Mouse (Mus musculus) limb, embryonic 13.5 days (tissue): ENCODE measurements at regions not wholly inside any gene's neighbourhood (a gene's known extent, or its start where the extent isn't known, plus 50 kb on each side); places are given as distances from the start of the nearest gene placed in this dataset.

Source experiments
- ATAC-seq: fragments of 200-750 bp; cut with Nextera tagmentation; 2 replicates; pipeline ENCODE4 v1.8.0; 2017; ENCODE audit warnings: low read depth, moderate number of reproducible peaks, moderate TSS enrichment; ENCODE audit not compliant: low FRiP score
- H3K27ac ChIP-seq: fragments of 300-500 bp; sonication (generic); 2 replicates; pipeline ENCODE4 v1.5.1; 2015; ENCODE audit warnings: inconsistent platforms, mild to moderate bottlenecking, moderate library complexity
- H3K27me3 ChIP-seq: fragments of 300-500 bp; sonication (generic); 2 replicates; pipeline ENCODE4 v1.6.1; 2015; ENCODE audit warnings: mild to moderate bottlenecking, inconsistent platforms
- H3K36me3 ChIP-seq: fragments of 300-500 bp; sonication (generic); 2 replicates; pipeline ENCODE4 v1.6.1; 2015; ENCODE audit warnings: inconsistent platforms, mild to moderate bottlenecking, moderate library complexity
- H3K4me1 ChIP-seq: fragments of 300-500 bp; sonication (generic); 2 replicates; pipeline ENCODE4 v1.6.1; 2015; ENCODE audit warnings: inconsistent platforms
- H3K4me2 ChIP-seq: fragments of 300-500 bp; sonication (generic); replicated peaks from 2 replicates; pipeline ENCODE4 v1.6.1; 2015; ENCODE audit warnings: inconsistent platforms, mild to moderate bottlenecking, moderate library complexity
- H3K4me3 ChIP-seq: fragments of 300-500 bp; sonication (generic); 2 replicates; pipeline ENCODE4 v1.5.1; 2015; ENCODE audit warnings: moderate library complexity, mild to moderate bottlenecking, inconsistent platforms
- H3K9ac ChIP-seq: fragments of 300-500 bp; sonication (generic); 2 replicates; pipeline ENCODE4 v1.6.1; 2015; ENCODE audit warnings: mild to moderate bottlenecking, inconsistent platforms
- H3K9me3 ChIP-seq: fragments of 300-500 bp; sonication (generic); 2 replicates; pipeline ENCODE4 v1.6.1; 2016; ENCODE audit warnings: inconsistent platforms
- WGBS: fragments of 180-500 bp; shearing (Covaris S2); methylation state at CpG from one replicate; pipeline ENCODE4 v1.1.7; 2015; 5-methylcytosine and 5-hydroxymethylcytosine counted together

GRCm38 (mm10) chr3:21961091-21961490 lies 115.4 kb upstream of the Tbl1xr1 start:
- Histone ChIP-seq H3K36me3 (no peaks in the 10 kb centered on the region), H3K27ac (no peak overlapping the region), H3K9me3 (no peaks in the 10 kb centered on the region), H3K4me3 (no peak overlapping the region), H3K4me1 (peaks cover 17% of the 10 kb centered on the region), H3K9ac (no peak overlapping the region), H3K27me3 (no peaks in the 10 kb centered on the region), H3K4me2 (no peak overlapping the region)
- 74% methylated on average over 6 of the region's 6 CpGs for WGBS
- no peak for ATAC-seq

- Histone ChIP-seq H3K27me3 (no peaks in the 10 kb centered on the region), H3K9ac (no peak overlapping the region), H3K4me2 (no peak overlapping the region), H3K36me3 (no peaks in the 10 kb centered on the region), H3K27ac (no peak overlapping the region), H3K4me3 (no peak overlapping the region), H3K4me1 (peaks cover 17% of the 10 kb centered on the region), H3K9me3 (no peaks in the 10 kb centered on the region)
- 79% methylated on average over 5 of the region's 5 CpGs for WGBS
- no peak for ATAC-seq
Observed at GRCm38 (mm10) chr3:21961746-21962145, 114.7 kb upstream of the Tbl1xr1 start.

- ATAC-seq = no peak
- H3K27ac ChIP-seq = no peak overlapping the region
- peaks cover 17% of the 10 kb centered on the region for H3K4me1 ChIP-seq
- WGBS = 69% methylated on average over 7 of the region's 7 CpGs
- H3K4me2 ChIP-seq = no peak overlapping the region
- H3K9ac ChIP-seq = no peak overlapping the region
- no peaks in the 10 kb centered on the region for H3K36me3 ChIP-seq
- H3K4me3 ChIP-seq = no peak overlapping the region
- H3K9me3 ChIP-seq = no peaks in the 10 kb centered on the region
- no peaks in the 10 kb centered on the region for H3K27me3 ChIP-seq
Observed at GRCm38 (mm10) chr3:21962360-21962782, 114.1 kb upstream of the Tbl1xr1 start.

GRCm38 (mm10) chr3:21962921-21963732 lies 113.3 kb upstream of the Tbl1xr1 start:
- no peak overlapping the region for H3K4me3 ChIP-seq
- no peaks in the 10 kb centered on the region for H3K36me3 ChIP-seq
- H3K4me1 ChIP-seq = peaks cover 17% of the 10 kb centered on the region
- no peaks in the 10 kb centered on the region for H3K27me3 ChIP-seq
- H3K4me2 ChIP-seq = no peak overlapping the region
- WGBS = 46% methylated on average over 7 of the region's 7 CpGs
- ATAC-seq = no peak
- no peak overlapping the region for H3K9ac ChIP-seq
- H3K27ac ChIP-seq = no peak overlapping the region
- no peaks in the 10 kb centered on the region for H3K9me3 ChIP-seq

- no peaks in the 10 kb centered on the region for H3K36me3 ChIP-seq
- H3K4me1 ChIP-seq = peaks cover 17% of the 10 kb centered on the region
- no peak overlapping the region for H3K4me3 ChIP-seq
- no peaks in the 10 kb centered on the region for H3K27me3 ChIP-seq
- H3K9ac ChIP-seq = no peak overlapping the region
- H3K4me2 ChIP-seq = no peak overlapping the region
- no peaks in the 10 kb centered on the region for H3K9me3 ChIP-seq
- no peak overlapping the region for H3K27ac ChIP-seq
- 93% methylated on average over 1 of the region's 1 CpGs for WGBS
- ATAC-seq = no peak
Observed at GRCm38 (mm10) chr3:21963733-21964351, 112.6 kb upstream of the Tbl1xr1 start.

GRCm38 (mm10) chr3:21964438-21964837 lies 112.0 kb upstream of the Tbl1xr1 start:
- H3K9me3 ChIP-seq = no peaks in the 10 kb centered on the region
- H3K36me3 ChIP-seq = no peaks in the 10 kb centered on the region
- no peak for ATAC-seq
- no peak overlapping the region for H3K4me2 ChIP-seq
- H3K4me1 ChIP-seq = peaks cover 17% of the 10 kb centered on the region
- no peaks in the 10 kb centered on the region for H3K27me3 ChIP-seq
- WGBS = 89% methylated on average over 6 of the region's 6 CpGs
- no peak overlapping the region for H3K9ac ChIP-seq
- H3K4me3 ChIP-seq = no peak overlapping the region
- H3K27ac ChIP-seq = no peak overlapping the region

GRCm38 (mm10) chr3:21965556-21965955 lies 110.9 kb upstream of the Tbl1xr1 start:
- 89% methylated on average over 1 of the region's 1 CpGs for WGBS
- Histone ChIP-seq H3K4me1 (peaks cover 17% of the 10 kb centered on the region), H3K27ac (no peak overlapping the region), H3K27me3 (no peaks in the 10 kb centered on the region), H3K36me3 (no peaks in the 10 kb centered on the region), H3K4me3 (no peak overlapping the region), H3K4me2 (no peak overlapping the region), H3K9ac (no peak overlapping the region), H3K9me3 (no peaks in the 10 kb centered on the region)
- ATAC-seq = no peak

- no peak for ATAC-seq
- Histone ChIP-seq H3K27ac (no peak overlapping the region), H3K36me3 (no peaks in the 10 kb centered on the region), H3K27me3 (no peaks in the 10 kb centered on the region), H3K4me3 (no peak overlapping the region), H3K9ac (no peak overlapping the region), H3K4me2 (no peak overlapping the region), H3K9me3 (no peaks in the 10 kb centered on the region), H3K4me1 (no peaks in the 10 kb centered on the region)
- 91% methylated on average over 1 of the region's 1 CpGs for WGBS
Observed at GRCm38 (mm10) chr3:21971731-21972130, 104.7 kb upstream of the Tbl1xr1 start.

GRCm38 (mm10) chr3:21973153-21973552 lies 103.3 kb upstream of the Tbl1xr1 start:
- Histone ChIP-seq H3K4me1 (no peaks in the 10 kb centered on the region), H3K36me3 (no peaks in the 10 kb centered on the region), H3K27me3 (no peaks in the 10 kb centered on the region), H3K4me3 (no peak overlapping the region), H3K9ac (no peak overlapping the region), H3K27ac (no peak overlapping the region), H3K9me3 (no peaks in the 10 kb centered on the region), H3K4me2 (no peak overlapping the region)
- WGBS = 74% methylated on average over 1 of the region's 1 CpGs
- ATAC-seq = no peak

- Histone ChIP-seq H3K9me3 (no peaks in the 10 kb centered on the region), H3K4me2 (no peak overlapping the region), H3K4me1 (no peaks in the 10 kb centered on the region), H3K9ac (no peak overlapping the region), H3K4me3 (no peak overlapping the region), H3K27me3 (no peaks in the 10 kb centered on the region), H3K27ac (no peak overlapping the region), H3K36me3 (no peaks in the 10 kb centered on the region)
- ATAC-seq = no peak
- 72% methylated on average over 7 of the region's 7 CpGs for WGBS
Observed at GRCm38 (mm10) chr3:21973681-21974080, 102.8 kb upstream of the Tbl1xr1 start.

- 84% methylated on average over 2 of the region's 2 CpGs for WGBS
- Histone ChIP-seq H3K9ac (no peak overlapping the region), H3K4me1 (no peaks in the 10 kb centered on the region), H3K36me3 (no peaks in the 10 kb centered on the region), H3K27ac (no peak overlapping the region), H3K27me3 (no peaks in the 10 kb centered on the region), H3K4me2 (no peak overlapping the region), H3K9me3 (no peaks in the 10 kb centered on the region), H3K4me3 (no peak overlapping the region)
- ATAC-seq = no peak
Observed at GRCm38 (mm10) chr3:21974766-21975165, 101.7 kb upstream of the Tbl1xr1 start.

GRCm38 (mm10) chr3:21977775-21978174 lies 98.7 kb upstream of the Tbl1xr1 start:
- no peaks in the 10 kb centered on the region for H3K4me1 ChIP-seq
- no peak for ATAC-seq
- H3K27ac ChIP-seq = no peak overlapping the region
- peaks cover 2% of the 10 kb centered on the region; the same call in 1 of the 2 replicates for H3K9me3 ChIP-seq
- H3K9ac ChIP-seq = no peak overlapping the region
- H3K36me3 ChIP-seq = no peaks in the 10 kb centered on the region
- H3K27me3 ChIP-seq = no peaks in the 10 kb centered on the region
- no peak overlapping the region for H3K4me3 ChIP-seq
- H3K4me2 ChIP-seq = no peak overlapping the region
- 90% methylated on average over 1 of the region's 1 CpGs for WGBS
